Mouse (Mus musculus) heart, postnatal 4 days (tissue): ENCODE data around the gene Slc9a1. TPM values are rescaled to one million over a fixed set of nuclear protein-coding genes. Genes with fewer than 3 reads are reported as not detected.
A peak's percentile ranks its signal among the peaks of the same experiment; 100 is the strongest.

Source experiments
- DNase-seq: peaks from one replicate; pipeline ENCODE4 v3.0.0; 2021
- total RNA-seq, 2 experiments: library from RNA; stranded (reverse); gene quantifications; 2 replicates each; pipeline ENCODE4 v1.2.3; 2021

The Slc9a1 gene
- total RNA-seq, 2 experiments from 2014 or later, result 21.1 to 24.4 TPM

GRCm38 (mm10) chr4:133374011-133374410 is 4.5 kb downstream of the Slc9a1 start:
- DNase-seq, result no peak

DNA sequence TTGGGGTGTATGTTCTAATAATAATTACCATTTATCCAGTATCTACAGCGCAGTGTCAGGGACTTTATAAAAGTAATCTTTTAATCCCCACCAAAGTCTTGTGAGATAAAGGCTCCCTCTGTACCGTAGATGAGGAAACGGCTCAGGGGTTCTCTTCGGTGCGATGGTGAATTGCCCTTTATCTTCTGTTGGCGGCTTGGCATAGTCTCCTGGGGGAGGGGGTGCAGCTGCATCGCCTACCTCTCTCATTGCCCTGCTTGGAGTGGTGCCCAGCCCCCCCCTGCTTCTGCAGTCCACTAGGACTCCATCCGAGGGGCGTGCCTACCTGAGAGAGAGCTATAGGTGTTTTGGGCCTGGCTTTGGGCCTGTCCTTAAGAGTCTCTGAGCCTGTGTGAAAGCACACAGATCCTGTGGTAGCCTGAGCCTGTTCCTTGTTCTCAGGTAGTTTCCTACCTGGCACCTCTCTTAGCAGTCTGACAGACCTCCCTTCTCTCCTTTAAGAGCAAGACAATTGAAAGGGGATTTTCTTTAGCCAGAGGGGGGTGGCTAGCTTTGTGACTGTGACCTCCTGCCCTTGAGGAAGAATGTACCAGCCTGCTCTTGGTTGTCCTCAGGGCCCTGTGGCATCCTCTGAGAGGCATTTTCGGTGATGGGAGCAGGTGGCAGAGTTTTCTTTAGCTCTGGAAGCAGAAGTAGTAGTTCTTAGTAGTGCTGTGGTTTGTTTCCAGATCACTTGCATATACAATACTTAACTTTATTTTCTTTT is 6.5 kb downstream of the Slc9a1 start:
- no peak for DNase-seq

GRCm38 (mm10) chr4:133378236-133379045 is 8.9 kb downstream of the Slc9a1 start:
- DNase-seq, result peak; percentile 42

- DNase-seq, result no peak
Observed at GRCm38 (mm10) chr4:133379046-133379347, 9.5 kb downstream of the Slc9a1 start.

- no peak for DNase-seq
Observed at GRCm38 (mm10) chr4:133379861-133380260, 10.4 kb downstream of the Slc9a1 start.

GRCm38 (mm10) chr4:133380532-133380931 is 11.0 kb downstream of the Slc9a1 start:
- DNase-seq, result no peak

- no peak for DNase-seq
Observed at GRCm38 (mm10) chr4:133381141-133381540, 11.6 kb downstream of the Slc9a1 start.

- no peak for DNase-seq
Observed at GRCm38 (mm10) chr4:133386061-133386797, 16.7 kb downstream of the Slc9a1 start.

- no peak for DNase-seq
Observed at GRCm38 (mm10) chr4:133387053-133387452, 17.5 kb downstream of the Slc9a1 start.

DNA sequence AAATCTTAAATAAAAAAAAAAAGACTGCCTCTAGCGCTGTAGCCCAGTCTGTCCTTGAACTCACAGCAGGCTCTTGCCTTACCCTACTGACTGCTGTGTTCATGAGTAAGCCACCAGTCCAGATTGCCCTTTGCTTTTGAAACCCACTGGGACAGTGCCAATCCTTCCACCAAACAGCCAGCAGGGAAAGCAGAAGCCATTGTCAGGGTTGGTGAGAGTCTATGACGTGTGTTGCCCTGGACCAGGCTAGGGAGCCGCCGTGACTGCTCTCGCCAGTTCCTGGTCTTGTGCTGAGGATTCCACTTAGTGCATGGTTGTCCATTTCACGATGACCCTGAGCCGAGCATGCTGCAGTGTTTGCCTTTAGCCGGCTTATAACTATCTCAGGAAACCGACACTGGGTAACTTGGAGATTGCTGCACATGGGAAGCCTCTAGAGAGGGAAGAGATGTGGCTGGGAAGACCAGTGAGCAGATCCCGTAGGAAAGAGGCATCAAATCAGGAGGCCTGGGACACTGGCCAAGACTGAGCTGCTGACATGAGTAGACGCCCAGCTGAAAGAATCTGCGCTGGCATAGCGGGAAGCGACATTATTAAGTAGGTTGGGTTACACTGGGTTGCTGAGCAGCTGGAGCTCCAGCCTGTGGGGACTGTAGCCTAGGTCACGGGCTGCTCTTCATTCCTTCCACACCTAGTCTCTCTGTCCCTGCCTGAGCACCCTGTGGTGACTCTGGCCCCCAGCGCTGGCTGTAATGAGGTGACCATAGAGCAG is 19.5 kb downstream of the Slc9a1 start:
- DNase-seq, result peak; percentile 86

DNA sequence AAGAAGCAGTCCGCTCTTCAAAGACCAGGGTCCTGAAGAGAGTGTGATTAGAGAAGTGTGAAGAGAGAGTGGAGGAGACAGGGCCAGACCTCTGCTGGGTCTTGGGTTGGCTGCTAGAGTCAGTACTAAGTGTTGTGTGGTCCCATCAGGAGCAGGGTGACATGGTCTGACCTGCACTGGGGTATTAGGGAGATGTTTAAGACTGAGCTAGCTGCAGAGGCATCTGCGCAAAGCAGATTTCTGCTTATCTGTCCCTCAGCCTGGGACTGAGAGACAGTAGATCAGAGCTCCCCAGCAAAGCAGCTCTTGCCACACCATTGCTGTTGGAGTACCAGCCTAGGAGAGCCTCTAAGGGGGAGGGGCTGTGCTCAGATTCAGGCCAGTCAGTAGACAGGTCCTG is 20.5 kb downstream of the Slc9a1 start:
- DNase-seq, result no peak

DNA sequence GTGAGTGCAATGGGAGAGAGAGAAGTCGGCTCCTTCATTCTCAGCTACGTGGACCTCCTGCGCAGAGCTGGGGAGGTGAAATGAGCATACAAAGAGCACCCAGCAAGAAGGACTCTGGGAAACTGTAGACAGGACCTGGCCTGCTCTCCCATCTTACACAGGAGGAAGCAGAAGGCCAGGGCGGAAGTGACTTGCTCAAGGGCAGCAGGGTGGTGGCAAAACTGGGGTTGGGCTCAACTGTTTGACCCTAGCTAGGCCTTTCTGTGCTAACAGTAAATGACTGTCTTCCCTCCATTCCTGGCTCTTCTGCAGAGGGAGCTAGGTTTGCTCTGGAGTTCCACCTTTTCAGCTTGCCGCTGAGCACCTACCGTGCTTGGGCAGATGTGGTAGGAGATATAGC is 21.1 kb downstream of the Slc9a1 start:
- DNase-seq, result no peak

GRCm38 (mm10) chr4:133391185-133392040 is 21.9 kb downstream of the Slc9a1 start:
- DNase-seq, result peak; percentile 51

GRCm38 (mm10) chr4:133394981-133395573 is 25.6 kb downstream of the Slc9a1 start:
- no peak for DNase-seq

DNA sequence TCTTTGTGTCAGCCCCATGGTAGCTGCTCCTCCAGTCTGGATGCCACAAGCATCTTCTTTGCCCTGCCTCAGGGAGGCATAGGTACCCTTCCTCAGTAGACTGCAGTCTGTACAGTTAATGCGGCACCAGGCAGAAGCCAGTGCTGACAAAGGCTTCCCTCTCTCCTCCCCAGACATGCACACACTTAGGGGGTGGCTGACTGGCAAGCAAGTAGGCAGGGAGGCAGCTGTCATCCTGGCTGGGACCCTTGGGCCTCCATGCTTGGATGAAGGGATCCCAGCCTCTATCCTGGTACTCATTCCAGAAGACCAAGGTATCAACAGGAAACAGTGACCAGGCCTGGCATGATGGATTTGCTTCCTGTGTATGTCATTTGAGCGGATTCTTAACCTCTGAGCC is 26.6 kb downstream of the Slc9a1 start:
- no peak for DNase-seq

GRCm38 (mm10) chr4:133397299-133397698 is 27.8 kb downstream of the Slc9a1 start:
- DNase-seq, result no peak

GRCm38 (mm10) chr4:133397961-133398360 is 28.5 kb downstream of the Slc9a1 start:
- DNase-seq, result no peak

DNA sequence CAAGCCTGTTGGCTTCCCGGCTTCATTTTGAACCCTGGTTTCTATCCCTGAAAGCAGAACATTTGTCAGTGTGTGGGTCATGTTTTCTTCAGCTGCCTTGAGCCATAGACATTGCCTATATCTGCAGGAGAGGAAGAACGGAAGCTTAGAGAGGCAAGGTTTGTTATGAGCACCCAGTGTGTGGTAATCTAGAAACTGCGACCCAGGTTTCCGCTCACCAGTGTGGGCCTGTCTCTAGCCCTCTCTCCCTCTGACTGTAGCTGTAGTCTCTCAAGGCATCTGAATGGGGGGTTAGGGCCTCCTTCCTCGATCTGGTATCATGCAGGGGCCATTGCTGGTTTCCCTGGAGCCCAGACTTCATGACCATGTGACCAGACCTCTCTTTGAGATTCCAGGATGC is 29.1 kb downstream of the Slc9a1 start:
- DNase-seq, result no peak

DNA sequence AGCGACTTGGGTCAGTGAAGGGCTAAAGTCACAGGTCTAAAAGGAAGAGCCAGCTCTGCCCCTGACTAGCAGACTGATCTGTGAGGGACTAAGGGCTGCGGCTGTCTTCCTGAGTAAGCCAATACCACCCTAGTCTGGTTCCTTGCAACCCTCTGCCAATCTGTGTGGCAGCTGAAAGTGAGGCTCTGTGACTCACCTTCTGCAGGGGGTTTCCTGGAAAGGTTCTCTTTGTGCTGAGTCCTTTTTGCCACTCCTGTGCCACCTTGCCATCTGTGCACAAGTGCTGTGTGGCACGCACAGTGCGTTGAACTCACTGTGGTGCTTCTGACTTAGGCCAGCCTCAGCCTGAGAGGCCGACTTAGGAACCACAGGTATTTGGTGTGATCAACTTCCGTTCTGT is 30.0 kb downstream of the Slc9a1 start:
- DNase-seq, result no peak

- no peak for DNase-seq
Observed at GRCm38 (mm10) chr4:133400098-133400497, 30.6 kb downstream of the Slc9a1 start.

DNA sequence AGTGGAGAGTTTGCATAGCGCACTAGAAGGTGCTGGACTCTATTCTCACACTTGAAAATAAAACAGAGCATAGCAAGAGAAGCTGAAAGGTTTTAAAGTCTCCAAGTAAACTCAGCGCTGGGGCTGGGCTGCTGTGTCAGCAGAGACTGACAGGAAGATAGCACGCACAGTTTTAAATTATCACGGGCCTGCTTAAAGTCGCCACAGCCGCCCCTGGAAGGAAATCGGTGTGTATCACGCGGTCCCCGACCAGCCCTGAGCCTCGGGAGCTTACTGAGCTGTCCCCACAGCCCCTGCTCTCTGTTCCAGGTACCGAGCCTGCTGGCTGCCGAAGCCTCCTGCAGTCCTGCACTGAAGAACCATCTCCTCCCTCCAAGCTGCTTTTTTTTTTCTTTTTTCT is 32.5 kb downstream of the Slc9a1 start:
- no peak for DNase-seq
